Comparison of ENCODE assay signal across 8 mouse cellular contexts in genomic region chr12:69197378-69198163, GRCm38 (mm10). TPM values are rescaled to one million over a fixed set of nuclear protein-coding genes. Genes with fewer than 3 reads are reported as not detected.
DNase-seq lines count a peak whose midpoint lies in the region; ATAC-seq lines count a peak whose summit lies in the region.

No protein-coding gene starts in this region.

- H3K27ac ChIP-seq in hindbrain, embryonic 12.5 days = peak overlapping the region; percentile 93

- H3K9me3 ChIP-seq in hindbrain, embryonic 12.5 days (replicated peaks) = no peaks in the 10 kb centered on the region
- H3K9me3 ChIP-seq in megakaryocyte, embryonic 14.5 days = no peaks in the 10 kb centered on the region

- intact Hi-C loops in left cerebral cortex, postnatal 25 days (cut with DNase I) = loop anchor here (1.0 to 5.0 kb wide), 3 partner anchors 13 to 99 kb away; partner anchors contain the start of genes Klhdc1, Klhdc2, Mgat2 and Rpl36al

- ATAC-seq in hindbrain, embryonic 12.5 days (ENCODE audit: low FRiP score) = peak; percentile 81

- H3K4me2 ChIP-seq in hindbrain, embryonic 12.5 days (replicated peaks) = peak overlapping the region; percentile 95

- peak; percentile 81 for DNase-seq in ZHBTc4 (ENCODE audit: low read depth, low spot score)
- DNase-seq in cerebellum, adult 8-10 months = peak; percentile 59
- DNase-seq in frontal cortex, postnatal 25 days (ENCODE audit: low spot score in 2 of 2) = peak; percentile 10 to 39
- DNase-seq in left cerebral cortex, postnatal 25 days (ENCODE audit: low spot score in 2 of 2) = peak; percentile 31 to 52
- DNase-seq in right cerebral cortex, adult 18-20 months = peak; percentile 30
- DNase-seq in urinary bladder, postnatal 25 days (ENCODE audit: low spot score) = peak; percentile 50

- H3K9ac ChIP-seq in hindbrain, embryonic 12.5 days = peak overlapping the region; percentile 87

- H3K4me3 ChIP-seq in hindbrain, embryonic 12.5 days = peak overlapping the region; percentile 83
- H3K4me3 ChIP-seq in megakaryocyte, embryonic 14.5 days (replicated peaks) = peak overlapping the region; percentile 97

- H3K4me1 ChIP-seq in hindbrain, embryonic 12.5 days = peaks cover 23% of the 10 kb centered on the region
- H3K4me1 ChIP-seq in megakaryocyte, embryonic 14.5 days = peaks cover 30% of the 10 kb centered on the region

- under 1% methylated on average over 90 of the region's 94 CpGs for WGBS in hindbrain, embryonic 12.5 days

- H3K36me3 ChIP-seq in hindbrain, embryonic 12.5 days = peaks cover 22% of the 10 kb centered on the region
- H3K36me3 ChIP-seq in megakaryocyte, embryonic 14.5 days (replicated peaks; ENCODE audit: low read length) = peaks cover 35% of the 10 kb centered on the region

- H3K27me3 ChIP-seq in hindbrain, embryonic 12.5 days = no peaks in the 10 kb centered on the region
- no peaks in the 10 kb centered on the region for H3K27me3 ChIP-seq in megakaryocyte, embryonic 14.5 days (replicated peaks)

RNA-seq across cellular contexts. Expression of gene Dnaaf2, which starts 0.7 kb away (rescaled TPM):
- polyA plus RNA-seq in hindbrain, embryonic 12.5 days (2016; fragmentation: Nextera tagmentation; extraction: Ambion mirVana) = 12.7 and 13.1 TPM in 2 replicates
- total RNA-seq in left cerebral cortex, postnatal 25 days (2021) = 1 to 10 TPM; 1.2 to 1.5 TPM
- 0.65 and 2.6 TPM in 2 replicates for polyA plus RNA-seq in megakaryocyte, embryonic 14.5 days (2012; ENCODE audit: insufficient read depth, low replicate concordance)

RNA-seq across cellular contexts. Expression of gene Gm49383, which starts 0.7 kb away (rescaled TPM):
- 21.4 and 24.7 TPM in 2 replicates for polyA plus RNA-seq in hindbrain, embryonic 12.5 days (2016; fragmentation: Nextera tagmentation; extraction: Ambion mirVana)
- total RNA-seq in left cerebral cortex, postnatal 25 days (2021) = 1 to 10 TPM; 3.8 to 5.9 TPM
- 5.9 and 6.8 TPM in 2 replicates for polyA plus RNA-seq in megakaryocyte, embryonic 14.5 days (2012; ENCODE audit: insufficient read depth, low replicate concordance)

RNA-seq across cellular contexts. Expression of gene Gm49384, which starts 6.5 kb away (rescaled TPM):
- polyA plus RNA-seq in hindbrain, embryonic 12.5 days (2016; fragmentation: Nextera tagmentation; extraction: Ambion mirVana) = 20.0 and 21.0 TPM in 2 replicates
- 1 to 10 TPM; 3.9 to 4.7 TPM for total RNA-seq in left cerebral cortex, postnatal 25 days (2021)
- not detected in 2 replicates for polyA plus RNA-seq in megakaryocyte, embryonic 14.5 days (2012; ENCODE audit: insufficient read depth, low replicate concordance)

RNA-seq across cellular contexts. Expression of gene Mgat2, which starts 13.6 kb away (rescaled TPM):
- 53.2 and 60.2 TPM in 2 replicates for polyA plus RNA-seq in hindbrain, embryonic 12.5 days (2016; fragmentation: Nextera tagmentation; extraction: Ambion mirVana)
- total RNA-seq in left cerebral cortex, postnatal 25 days (2021) = 10 to 100 TPM; 26.5 to 30.4 TPM
- 21.6 and 30.4 TPM in 2 replicates for polyA plus RNA-seq in megakaryocyte, embryonic 14.5 days (2012; ENCODE audit: insufficient read depth, low replicate concordance)

RNA-seq across cellular contexts. Expression of gene Rpl36al, which starts 13.7 kb away (rescaled TPM):
- polyA plus RNA-seq in hindbrain, embryonic 12.5 days (2016; fragmentation: Nextera tagmentation; extraction: Ambion mirVana) = 409 and 448 TPM in 2 replicates
- 100 to 1,000 TPM; 180 to 187 TPM for total RNA-seq in left cerebral cortex, postnatal 25 days (2021)
- polyA plus RNA-seq in megakaryocyte, embryonic 14.5 days (2012; ENCODE audit: insufficient read depth, low replicate concordance) = 6.9 and 62.3 TPM in 2 replicates

Comparison
In these comparisons a context has a peak if more than half of its experiments do, and no peak if none do; other contexts are left out.
1. Peak in every context shown above with its lines: DNase-seq, ATAC-seq, H3K4me3 ChIP-seq and H3K27ac ChIP-seq.
2. DNase-seq: peak in every context shown above with its lines; median percentile 81 in ZHBTc4; 59 in cerebellum, adult 8-10 months; 50 in urinary bladder, postnatal 25 days; 42 in left cerebral cortex, postnatal 25 days; 30 in right cerebral cortex, adult 18-20 months; 24 in frontal cortex, postnatal 25 days.
3. RNA of gene Gm49384, which starts 6.5 kb away (polyA plus RNA-seq): 20.0 to 21.0 TPM in hindbrain, embryonic 12.5 days; not detected in megakaryocyte, embryonic 14.5 days; every median in the first group is over 10 times any median in the second.